14 mouse cellular contexts compared by ENCODE assay signal in the genomic region with DNA sequence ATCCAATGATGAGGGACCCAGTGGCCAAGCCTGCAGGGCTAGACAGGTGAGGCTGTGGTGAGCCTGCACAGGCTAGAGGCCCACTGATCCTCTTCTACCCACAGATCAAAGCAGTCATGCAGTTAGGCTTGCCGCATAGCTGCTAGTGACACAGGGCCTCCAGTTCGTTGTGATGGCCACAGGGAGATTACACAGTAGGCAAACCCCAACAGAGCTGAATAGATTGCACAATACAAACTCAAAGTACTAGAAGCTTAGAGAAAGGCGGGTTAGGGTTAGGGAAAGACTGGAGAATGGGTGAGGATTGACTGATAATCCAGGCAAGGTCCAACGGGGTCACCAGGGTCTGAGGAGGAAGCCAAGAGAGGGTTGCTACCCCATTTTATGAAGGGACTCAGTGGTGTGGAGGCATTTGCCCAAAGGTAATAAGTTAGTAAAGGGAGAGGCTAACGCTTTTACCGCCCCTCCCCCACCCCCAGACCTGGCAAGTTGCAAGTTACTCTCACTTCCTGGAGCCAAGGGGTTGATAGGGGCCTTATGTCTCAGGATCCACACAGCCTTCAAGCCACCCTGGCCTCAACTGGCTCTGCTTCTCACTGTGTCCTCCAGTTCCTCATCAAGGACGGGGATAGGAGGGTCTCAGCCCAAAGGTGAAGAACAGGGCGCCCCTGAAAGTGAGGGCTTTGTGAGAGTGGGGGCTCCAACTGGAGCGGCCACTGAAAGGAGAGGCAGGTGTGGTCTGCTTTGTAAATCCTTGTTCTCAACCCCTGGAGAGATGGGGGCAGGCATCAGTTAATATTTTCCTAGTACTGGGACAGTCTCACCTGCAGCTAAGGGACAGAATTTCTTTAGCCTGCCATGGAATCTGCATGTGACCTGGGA. TPM values are rescaled to one million over a fixed set of nuclear protein-coding genes. Genes with fewer than 3 reads are reported as not detected.
A peak's percentile ranks its signal among the peaks of the same experiment; 100 is the strongest.
DNase-seq lines count a peak whose midpoint lies in the region; ATAC-seq and TF ChIP-seq lines count a peak whose summit lies in the region.
"Had no signal": no experiment of that assay in that cellular context is flagged by ENCODE, and none has a peak within 500 bp of the region (broad histone marks: within the 10 kb centered on the region; RNA-seq: fewer than 3 reads in every experiment).

No protein-coding gene starts in this region.

- no peaks in the 10 kb centered on the region for H3K36me3 ChIP-seq in kidney, postnatal 0 days (ENCODE audit: insufficient read depth, low read length)
- no peaks in the 10 kb centered on the region; the same call in 1 of the 2 replicates for H3K36me3 ChIP-seq in limb, embryonic 12.5 days
- H3K36me3 ChIP-seq in stomach, embryonic 15.5 days = no peaks in the 10 kb centered on the region
- H3K36me3 ChIP-seq: embryonic facial prominence, embryonic 15.5 days had no signal

- TF ChIP-seq CTCF in kidney, postnatal 0 days (IDR thresholded peaks at IDR 0.05; ENCODE audit: low read depth) = no peak

- H3K27ac ChIP-seq in kidney, postnatal 0 days = peak overlapping the region; percentile 56; the same call in 1 of the 2 replicates
- peak overlapping the region; percentile 47; the same call in 1 of the 2 replicates for H3K27ac ChIP-seq in limb, embryonic 12.5 days
- no peak overlapping the region for H3K27ac ChIP-seq in stomach, embryonic 15.5 days
- H3K27ac ChIP-seq: embryonic facial prominence, embryonic 15.5 days had no signal

- no peak for DNase-seq in kidney, postnatal 0 days (ENCODE audit: low spot score)
- no peak for DNase-seq in kidney, adult 8-10 months
- DNase-seq in R1 (ENCODE audit: low read depth, low spot score) = peak; percentile 70
- no peak for DNase-seq in heart, adult 8-10 months (ENCODE audit: low spot score)
- no peak for DNase-seq in cerebellum, adult 11-12 months
- DNase-seq in ovary, postnatal 10 days (ENCODE audit: low spot score) = no peak
- DNase-seq: heart, postnatal 14 days; lung, postnatal 14 days had no signal

- 64% methylated on average over 9 of the region's 9 CpGs for WGBS in kidney, postnatal 0 days
- WGBS in limb, embryonic 12.5 days = 56% methylated on average over 9 of the region's 9 CpGs
- 60% methylated on average over 9 of the region's 9 CpGs for WGBS in stomach, embryonic 15.5 days

- H3K9ac ChIP-seq in kidney, postnatal 0 days (ENCODE audit: low read depth, low read length) = no peak overlapping the region
- H3K9ac ChIP-seq in limb, embryonic 12.5 days (replicated peaks) = no peak overlapping the region
- no peak overlapping the region for H3K9ac ChIP-seq in stomach, embryonic 15.5 days
- H3K9ac ChIP-seq: embryonic facial prominence, embryonic 15.5 days had no signal

- H3K4me3 ChIP-seq in kidney, postnatal 0 days (replicated peaks; ENCODE audit: low read depth, low read length) = no peak overlapping the region
- no peak overlapping the region for H3K4me3 ChIP-seq in limb, embryonic 12.5 days (replicated peaks)
- H3K4me3 ChIP-seq in stomach, embryonic 15.5 days (replicated peaks) = no peak overlapping the region
- H3K4me3 ChIP-seq: embryonic facial prominence, embryonic 15.5 days; myocyte had no signal

- H3K27me3 ChIP-seq in kidney, postnatal 0 days (ENCODE audit: insufficient read depth, low read length) = no peaks in the 10 kb centered on the region
- no peaks in the 10 kb centered on the region for H3K27me3 ChIP-seq in limb, embryonic 12.5 days
- H3K27me3 ChIP-seq in stomach, embryonic 15.5 days (replicated peaks) = no peaks in the 10 kb centered on the region
- H3K27me3 ChIP-seq: embryonic facial prominence, embryonic 15.5 days had no signal

- no peak overlapping the region for H3K4me2 ChIP-seq in kidney, postnatal 0 days (ENCODE audit: low read length)
- no peak overlapping the region for H3K4me2 ChIP-seq in limb, embryonic 12.5 days
- H3K4me2 ChIP-seq in stomach, embryonic 15.5 days = no peak overlapping the region
- H3K4me2 ChIP-seq: embryonic facial prominence, embryonic 15.5 days had no signal

- H3K9me3 ChIP-seq in kidney, postnatal 0 days (replicated peaks; ENCODE audit: low read length) = no peaks in the 10 kb centered on the region
- H3K9me3 ChIP-seq in limb, embryonic 12.5 days = no peaks in the 10 kb centered on the region
- no peaks in the 10 kb centered on the region for H3K9me3 ChIP-seq in stomach, embryonic 15.5 days
- H3K9me3 ChIP-seq: embryonic facial prominence, embryonic 15.5 days had no signal

- ATAC-seq in kidney, postnatal 0 days (replicated peaks; ENCODE audit: low FRiP score, low read depth) = peak; percentile 13; the same call in 1 of the 2 replicates
- peak; percentile 15; the same call in 1 of the 2 replicates for ATAC-seq in limb, embryonic 12.5 days (ENCODE audit: insufficient number of reproducible peaks, insufficient read depth, low FRiP score, low TSS enrichment, low read depth)
- peak; percentile 53; the same call in 1 of the 2 replicates for ATAC-seq in stomach, embryonic 15.5 days (ENCODE audit: insufficient read depth, low FRiP score, low read depth)

- H3K4me1 ChIP-seq in kidney, postnatal 0 days (replicated peaks; ENCODE audit: insufficient read depth, low read length) = peaks cover 23% of the 10 kb centered on the region
- H3K4me1 ChIP-seq in limb, embryonic 12.5 days (replicated peaks) = peaks cover 51% of the 10 kb centered on the region
- H3K4me1 ChIP-seq in stomach, embryonic 15.5 days = peaks cover 13% of the 10 kb centered on the region

RNA-seq across cellular contexts. Expression of a gene that starts 13.2 kb away (rescaled TPM):
- polyA plus RNA-seq in kidney, postnatal 0 days (2015; fragmentation: Nextera tagmentation; extraction: Ambion mirVana) = 19.4 and 19.6 TPM in 2 replicates
- 16.6 and 21.9 TPM in 2 replicates for polyA plus RNA-seq in limb, embryonic 12.5 days (2016; fragmentation: Nextera tagmentation; extraction: Ambion mirVana)
- polyA plus RNA-seq in stomach, embryonic 15.5 days (2015; fragmentation: Nextera tagmentation; extraction: Ambion mirVana) = 9.0 and 11.6 TPM in 2 replicates
- total RNA-seq in heart, adult 8-10 months (2022) = 1 to 10 TPM; 3.7 to 8.8 (median 6.1) TPM

RNA-seq across cellular contexts. Expression of a gene that starts 27.3 kb away (rescaled TPM):
- polyA plus RNA-seq in kidney, postnatal 0 days (2015; fragmentation: Nextera tagmentation; extraction: Ambion mirVana) = 0.11 TPM in 1 of 2 replicates, not detected in the other
- not detected in 2 replicates for polyA plus RNA-seq in limb, embryonic 12.5 days (2016; fragmentation: Nextera tagmentation; extraction: Ambion mirVana)
- 0.13 and 0.15 TPM in 2 replicates for polyA plus RNA-seq in stomach, embryonic 15.5 days (2015; fragmentation: Nextera tagmentation; extraction: Ambion mirVana)
- not detected for total RNA-seq in heart, adult 8-10 months (2022)
- total RNA-seq: adrenal gland, adult 18-20 months; CH12.LX had no signal
- polyA plus RNA-seq: myocyte had no signal
